Mouse (Mus musculus): ENCODE results near the gene I830077J02Rik. TPM values are rescaled to one million over a fixed set of nuclear protein-coding genes. Genes with fewer than 3 reads are reported as not detected.

The I830077J02Rik gene
- 1.4 and 2.1 TPM in 2 replicates for polyA plus RNA-seq (2015; fragmentation: Nextera tagmentation; extraction: Ambion mirVana)

- Histone ChIP-seq H3K36me3 (no peaks in the 10 kb centered on the region), H3K9ac (no peak within 1 kb of the TSS), H3K27ac (no peak within 1 kb of the TSS), H3K4me2 (no peak within 1 kb of the TSS), H3K27me3 (replicated peaks) (no peaks in the 10 kb centered on the region), H3K4me1 (no peaks in the 10 kb centered on the region), H3K9me3 (no peaks in the 10 kb centered on the region), H3K4me3 (replicated peaks) (no peak within 1 kb of the TSS)
- ATAC-seq (ENCODE audit: insufficient read depth, low FRiP score, low read depth): no peak
- WGBS: 78% methylated on average over 8 of the region's 8 CpGs
These were observed at the start of gene I830077J02Rik for GRCm38 (mm10) chr3:105932240-105933071. Gene I830077J02Rik (minus strand): TSS chr3:105932664.

- WGBS: 89% methylated on average over 2 of the region's 2 CpGs
- no peak for ATAC-seq (ENCODE audit: insufficient read depth, low FRiP score, low read depth)
- no peak overlapping the region for H3K4me2 ChIP-seq
These were observed 41.7 kb upstream of the I830077J02Rik start for GRCm38 (mm10) chr3:105974174-105974573.

DNA sequence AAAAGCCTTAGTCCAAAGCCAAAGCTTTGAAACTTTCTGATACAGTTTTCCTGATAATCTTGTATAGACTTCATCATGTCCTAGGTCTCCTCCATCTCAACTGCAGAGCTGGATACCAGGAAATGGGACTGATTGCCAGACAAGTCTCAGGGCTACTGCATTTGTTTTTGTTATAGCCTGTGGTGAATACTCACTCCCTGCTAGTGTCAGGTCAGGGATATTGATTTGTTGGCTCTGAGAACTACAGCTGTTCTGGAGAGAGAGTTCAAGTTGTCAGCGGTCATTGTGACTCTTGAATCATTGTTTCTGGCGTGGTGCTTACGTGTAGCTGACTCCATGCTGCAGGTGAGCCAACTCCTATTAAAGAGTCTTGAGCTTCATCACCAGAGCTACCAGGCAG is 40.9 kb upstream of the I830077J02Rik start, which contains the start of gene Ovgp1:
Ovgp1 (plus strand) TSS at position 301 of the 400 bp plus-strand sequence.
- no peak within 1 kb of the TSS for H3K4me2 ChIP-seq
- no peaks in the 10 kb centered on the region for H3K9me3 ChIP-seq
- no peaks in the 10 kb centered on the region for H3K4me1 ChIP-seq
- H3K27me3 ChIP-seq (replicated peaks): no peaks in the 10 kb centered on the region
- no peak within 1 kb of the TSS for H3K9ac ChIP-seq
- H3K27ac ChIP-seq: no peak within 1 kb of the TSS
- ATAC-seq (ENCODE audit: insufficient read depth, low FRiP score, low read depth): no peak
- WGBS: 64% methylated on average over 3 of the region's 3 CpGs
- H3K4me3 ChIP-seq (replicated peaks): no peak within 1 kb of the TSS
- H3K36me3 ChIP-seq: peaks cover 11% of the 10 kb centered on the region; the same call in 1 of the 2 replicates

More at GRCm38 (mm10) chr3:105974174-105974573, 41.7 kb upstream of the I830077J02Rik start:
- Histone ChIP-seq H3K9me3 (no peaks in the 10 kb centered on the region), H3K36me3 (peaks cover 5% of the 10 kb centered on the region; the same call in 1 of the 2 replicates), H3K4me3 (replicated peaks) (no peak overlapping the region), H3K27me3 (replicated peaks) (no peaks in the 10 kb centered on the region), H3K9ac (no peak overlapping the region), H3K4me1 (no peaks in the 10 kb centered on the region), H3K27ac (no peak overlapping the region)

DNA sequence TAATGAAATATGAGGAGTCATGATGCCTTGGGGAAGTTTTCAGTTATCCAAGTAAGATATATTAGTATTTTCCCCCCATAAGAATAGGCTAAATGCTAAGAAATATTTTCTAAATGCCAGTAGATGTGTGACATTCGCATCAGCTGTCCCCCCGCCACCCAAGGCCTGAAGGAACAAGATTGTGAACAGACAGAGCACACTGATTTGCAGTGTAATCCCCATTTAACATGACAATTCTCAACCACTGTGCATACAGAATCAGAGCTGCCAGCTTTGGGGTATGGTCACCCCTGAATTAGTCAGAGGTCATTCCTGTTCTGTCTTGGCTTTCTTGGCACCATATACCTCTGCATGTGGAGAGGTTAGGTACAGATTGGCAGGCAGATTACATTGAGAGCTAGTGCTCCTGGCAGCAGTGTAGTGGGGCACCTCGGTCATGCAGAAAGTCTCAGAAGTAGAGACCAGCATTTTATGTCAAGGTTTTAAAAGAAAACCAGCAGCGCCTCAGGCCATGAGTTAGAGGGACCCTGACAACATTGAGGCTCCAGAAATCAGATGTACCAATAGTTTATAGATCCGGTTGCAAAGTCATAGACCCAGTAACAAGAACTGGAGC is 39.5 kb upstream of the I830077J02Rik start:
- H3K4me3 ChIP-seq (replicated peaks): no peak overlapping the region

DNA sequence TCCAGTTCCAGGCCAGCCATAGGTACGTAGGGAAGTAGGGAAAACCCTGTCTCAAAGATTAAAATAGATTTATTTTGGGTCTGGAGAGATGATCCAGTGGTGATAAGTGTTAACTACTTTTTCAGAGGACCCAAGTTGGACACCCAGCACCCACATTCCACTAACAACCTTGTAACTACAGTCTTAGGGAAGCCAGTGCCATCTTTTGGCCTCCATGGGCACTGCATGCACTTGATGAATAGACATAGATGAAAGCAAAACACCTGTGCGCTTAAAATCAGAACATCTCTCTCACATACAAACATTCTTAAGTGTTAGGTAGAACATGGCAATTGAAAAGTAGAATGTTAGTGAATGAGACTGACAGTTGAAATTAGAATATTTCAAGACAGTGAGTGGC is 28.2 kb upstream of the I830077J02Rik start:
- Histone ChIP-seq H3K27ac (no peak overlapping the region), H3K4me1 (peaks cover 19% of the 10 kb centered on the region), H3K4me3 (replicated peaks) (peak overlapping the region; percentile 96; the same call in 1 of the 2 replicates), H3K4me2 (peak overlapping the region; percentile 72), H3K9me3 (no peaks in the 10 kb centered on the region), H3K9ac (no peak overlapping the region), H3K27me3 (replicated peaks) (no peaks in the 10 kb centered on the region), H3K36me3 (peaks cover 37% of the 10 kb centered on the region)
- ATAC-seq (ENCODE audit: insufficient read depth, low FRiP score, low read depth): no peak
- 95% methylated on average over 2 of the region's 2 CpGs for WGBS

More for the DNA sequence above, 39.5 kb upstream of the I830077J02Rik start:
- H3K4me2 ChIP-seq: no peak overlapping the region
- H3K9me3 ChIP-seq: no peaks in the 10 kb centered on the region
- H3K27ac ChIP-seq: no peak overlapping the region
- no peaks in the 10 kb centered on the region for H3K4me1 ChIP-seq
- no peak for ATAC-seq (ENCODE audit: insufficient read depth, low FRiP score, low read depth)
- no peak overlapping the region for H3K9ac ChIP-seq
- 83% methylated on average over 5 of the region's 5 CpGs for WGBS
- H3K27me3 ChIP-seq (replicated peaks): no peaks in the 10 kb centered on the region
- H3K36me3 ChIP-seq: peaks cover 22% of the 10 kb centered on the region

- Histone ChIP-seq H3K9ac (peak within 1 kb of the TSS; percentile 93), H3K4me2 (peak within 1 kb of the TSS; percentile 72), H3K4me3 (replicated peaks) (peak within 1 kb of the TSS; percentile 96), H3K4me1 (peaks cover 19% of the 10 kb centered on the region), H3K9me3 (no peaks in the 10 kb centered on the region), H3K27me3 (replicated peaks) (no peaks in the 10 kb centered on the region), H3K36me3 (peaks cover 30% of the 10 kb centered on the region), H3K27ac (peak within 1 kb of the TSS; percentile 94)
- ATAC-seq (ENCODE audit: insufficient read depth, low FRiP score, low read depth): no peak
- 4% methylated on average over 6 of the region's 6 CpGs for WGBS
These were observed 27.5 kb upstream of the I830077J02Rik start, which contains the start of gene Atp5f1 for GRCm38 (mm10) chr3:105959999-105960398. Gene Atp5f1 (minus strand): TSS chr3:105960099.

- ATAC-seq (ENCODE audit: insufficient read depth, low FRiP score, low read depth): peak; percentile 44
- Histone ChIP-seq H3K9me3 (no peaks in the 10 kb centered on the region), H3K27me3 (replicated peaks) (no peaks in the 10 kb centered on the region), H3K36me3 (peaks cover 29% of the 10 kb centered on the region), H3K9ac (peak overlapping the region; percentile 89), H3K4me3 (replicated peaks) (peak overlapping the region; percentile 96), H3K4me1 (peaks cover 19% of the 10 kb centered on the region), H3K4me2 (peak overlapping the region; percentile 72), H3K27ac (peak overlapping the region; percentile 66)
- under 1% methylated on average over 26 of the region's 26 CpGs for WGBS
These were observed 27.1 kb upstream of the I830077J02Rik start for GRCm38 (mm10) chr3:105959585-105959984.

DNA sequence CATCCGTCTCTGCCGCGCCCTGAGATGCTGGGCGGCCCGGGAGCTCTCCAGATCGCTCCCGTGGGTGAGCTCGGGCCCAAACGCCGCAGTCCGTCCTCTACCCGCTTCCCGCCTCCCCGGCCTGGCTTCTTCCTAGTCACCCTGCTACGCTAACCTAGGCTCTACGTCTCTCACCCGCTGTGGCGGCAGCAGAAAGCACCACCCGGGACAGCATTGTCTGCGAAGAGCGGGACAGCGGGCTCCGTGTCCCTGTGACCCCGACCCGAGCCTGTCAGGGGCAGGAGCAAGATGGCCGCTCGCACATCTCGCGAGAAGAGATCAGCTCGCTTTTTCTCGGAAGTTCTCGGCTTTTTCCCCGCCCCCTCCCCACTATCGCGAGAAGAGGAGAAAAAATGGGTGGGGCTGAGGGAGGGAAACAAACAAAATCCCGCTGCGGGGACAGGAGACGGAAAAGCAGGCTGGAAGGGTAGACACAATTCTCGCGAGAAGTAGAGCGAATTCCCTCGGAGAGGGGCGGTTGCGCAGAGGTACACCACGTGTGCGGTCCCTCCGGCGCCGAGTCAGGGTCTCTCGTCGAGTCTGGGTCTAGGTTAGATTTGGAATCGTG is 26.6 kb upstream of the I830077J02Rik start, which contains the start of gene Wdr77:
Wdr77 (plus strand) TSS at position 396 of the 607 bp plus-strand sequence.
- Histone ChIP-seq H3K4me2 (peak within 1 kb of the TSS; percentile 72), H3K27me3 (replicated peaks) (no peaks in the 10 kb centered on the region), H3K27ac (peak within 1 kb of the TSS; percentile 94), H3K4me3 (replicated peaks) (peak within 1 kb of the TSS; percentile 96), H3K9me3 (no peaks in the 10 kb centered on the region), H3K4me1 (peaks cover 19% of the 10 kb centered on the region), H3K9ac (peak within 1 kb of the TSS; percentile 93), H3K36me3 (peaks cover 24% of the 10 kb centered on the region)
- peak; percentile 95 for ATAC-seq (ENCODE audit: insufficient read depth, low FRiP score, low read depth)
- WGBS: under 1% methylated on average over 52 of the region's 52 CpGs

DNA sequence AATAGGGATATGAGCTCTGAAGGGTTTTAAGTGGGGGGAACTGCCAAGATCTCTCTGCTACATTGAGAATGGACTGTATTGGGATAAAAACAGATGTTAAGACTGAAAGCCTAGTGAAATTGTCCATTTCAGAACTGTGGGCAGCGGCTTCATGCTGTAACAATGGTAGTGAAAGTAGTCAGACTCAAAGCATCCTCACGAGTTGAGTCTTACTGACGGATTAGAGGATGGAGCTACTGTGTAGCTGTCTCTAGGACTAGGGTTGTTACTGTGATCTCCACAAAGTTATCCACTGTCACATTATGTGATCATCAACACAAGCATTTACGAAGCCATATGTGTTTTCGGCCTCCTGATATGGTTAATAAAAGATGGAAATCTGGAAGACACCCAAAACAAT is 25.7 kb upstream of the I830077J02Rik start:
- Histone ChIP-seq H3K9ac (peak overlapping the region; percentile 93), H3K4me1 (peaks cover 19% of the 10 kb centered on the region), H3K27me3 (replicated peaks) (no peaks in the 10 kb centered on the region), H3K4me2 (peak overlapping the region; percentile 60), H3K36me3 (peaks cover 23% of the 10 kb centered on the region), H3K27ac (peak overlapping the region; percentile 94; the same call in 1 of the 2 replicates), H3K9me3 (no peaks in the 10 kb centered on the region), H3K4me3 (replicated peaks) (peak overlapping the region; percentile 96)
- no peak for ATAC-seq (ENCODE audit: insufficient read depth, low FRiP score, low read depth)
- WGBS: 32% methylated on average over 5 of the region's 5 CpGs

- no peaks in the 10 kb centered on the region for H3K9me3 ChIP-seq
- H3K4me2 ChIP-seq: no peak overlapping the region; the same call in 1 of the 2 replicates
- H3K4me3 ChIP-seq (replicated peaks): no peak overlapping the region
- H3K36me3 ChIP-seq: peaks cover 16% of the 10 kb centered on the region
- ATAC-seq (ENCODE audit: insufficient read depth, low FRiP score, low read depth): no peak
- no peak overlapping the region for H3K9ac ChIP-seq
- no peak overlapping the region for H3K27ac ChIP-seq
- whole genome bisulfite sequencing: 98% methylated on average over 1 of the region's 1 CpGs
- peaks cover 19% of the 10 kb centered on the region for H3K4me1 ChIP-seq
- H3K27me3 ChIP-seq (replicated peaks): no peaks in the 10 kb centered on the region
These were observed 24.8 kb upstream of the I830077J02Rik start for GRCm38 (mm10) chr3:105957235-105957634.

DNA sequence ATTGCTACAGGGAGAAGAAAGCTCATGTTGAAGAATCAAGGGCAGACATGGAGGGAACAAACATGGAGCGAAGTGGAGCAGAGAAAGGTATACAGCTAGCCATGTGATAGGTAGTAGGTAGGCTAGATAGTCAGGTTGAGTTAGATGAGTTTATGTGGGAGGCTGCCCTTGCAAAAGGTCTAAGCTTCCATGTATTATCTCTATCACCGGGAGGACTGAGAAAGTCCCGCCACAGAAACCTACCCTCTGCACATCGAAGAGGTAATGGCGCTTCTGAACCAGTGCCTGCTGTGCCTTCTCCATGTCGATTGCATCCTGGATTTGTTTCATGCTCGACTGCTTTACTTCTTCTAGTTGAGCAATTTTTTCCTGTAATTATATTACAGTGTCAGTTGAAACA is 18.9 kb upstream of the I830077J02Rik start:
- no peak overlapping the region for H3K4me3 ChIP-seq (replicated peaks)
- H3K36me3 ChIP-seq: peaks cover 35% of the 10 kb centered on the region
- no peak overlapping the region for H3K4me2 ChIP-seq
- H3K9me3 ChIP-seq: no peaks in the 10 kb centered on the region
- H3K4me1 ChIP-seq: no peaks in the 10 kb centered on the region
- H3K27me3 ChIP-seq (replicated peaks): no peaks in the 10 kb centered on the region
- WGBS: 91% methylated on average over 7 of the region's 7 CpGs
- no peak overlapping the region for H3K27ac ChIP-seq
- ATAC-seq (ENCODE audit: insufficient read depth, low FRiP score, low read depth): no peak
- H3K9ac ChIP-seq: no peak overlapping the region
